Mouse (Mus musculus) megakaryocyte-erythroid progenitor cell, adult 5-6 weeks (primary cell): Measurements from ENCODE around the gene Traf3ip2. TPM values are rescaled to one million over a fixed set of nuclear protein-coding genes. Genes with fewer than 3 reads are reported as not detected.

Experiments
- ATAC-seq: replicated peaks from 2 replicates; pipeline ENCODE4 v1.8.0; 2016; ENCODE audit warnings: mild to moderate bottlenecking, inconsistent platforms; ENCODE audit not compliant: severe bottlenecking, poor library complexity, low FRiP score, low TSS enrichment
- total RNA-seq, 2 experiments: library from RNA; stranded (forward) in 1 of 2; stranded (reverse) in 1 of 2; fragments of 200-1000, 215-1000 nt in 1 of 2; fragments of >200 nt in 1 of 2; fragmentation: Nextera tagmentation in 1 of 2; gene quantifications; 2 replicates each; pipeline ENCODE4 v1.2.3; 2014 to 2017

Traf3ip2 gene
- 1.9 and 4.2 TPM in 2 replicates for total RNA-seq (2014; fragmentation: Nextera tagmentation)
- total RNA-seq (2017): 0.42 and 0.80 TPM in 2 replicates

DNA sequence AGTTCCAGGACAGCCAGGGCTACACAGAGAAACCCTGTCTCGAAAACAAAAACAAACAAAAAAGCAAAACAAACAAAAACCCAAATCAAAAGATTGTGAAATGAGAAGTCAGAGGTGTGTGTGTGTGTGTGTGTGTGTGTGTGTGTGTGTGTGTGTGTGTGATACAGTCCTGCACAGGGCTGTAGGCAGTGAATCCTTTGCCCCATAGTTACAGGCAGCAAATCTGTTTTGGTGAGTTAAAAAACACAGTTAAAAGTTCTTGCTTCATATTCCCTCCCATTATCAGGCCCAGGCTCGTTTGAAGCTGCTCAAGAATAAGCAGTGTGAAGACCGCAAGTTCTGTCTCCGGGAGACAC is at the start of gene Traf3ip2:
Gene Traf3ip2, plus strand, starts transcription at position 302 of the 356 bp plus-strand sequence.
- ATAC-seq: no peak

DNA sequence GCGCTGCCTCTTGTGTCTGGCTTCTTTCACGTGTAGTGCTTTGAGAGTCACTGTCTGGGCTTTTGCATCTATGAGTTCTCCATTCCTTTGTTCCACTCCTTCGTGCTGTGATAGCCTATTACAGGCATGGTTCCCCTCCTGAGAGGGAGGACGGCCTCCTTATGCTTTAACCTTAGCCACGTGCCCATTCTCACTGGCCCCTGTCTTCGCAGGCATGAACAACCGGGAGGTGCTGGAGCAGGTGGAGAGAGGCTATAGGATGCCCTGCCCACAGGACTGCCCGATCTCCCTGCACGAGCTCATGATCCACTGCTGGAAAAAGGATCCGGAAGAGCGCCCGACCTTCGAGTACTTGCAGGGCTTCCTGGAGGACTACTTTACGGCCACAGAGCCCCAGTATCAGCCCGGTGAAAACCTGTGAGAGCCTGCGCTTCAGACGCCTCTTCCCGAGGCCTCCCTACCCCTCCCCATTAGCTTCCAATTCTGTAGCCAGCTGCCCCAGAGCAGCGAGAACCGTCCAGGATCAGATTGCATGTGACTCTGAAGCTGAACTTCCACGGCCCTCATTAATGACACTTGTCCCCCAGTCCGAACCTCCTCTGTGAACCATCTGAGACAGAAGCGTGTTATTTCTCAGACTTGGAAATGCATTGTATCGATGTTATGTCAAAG is 49.0 kb upstream of the Traf3ip2 start:
- no peak for ATAC-seq

GRCm38 (mm10) chr10:39566901-39567300 is 45.8 kb upstream of the Traf3ip2 start:
- ATAC-seq: no peak

DNA sequence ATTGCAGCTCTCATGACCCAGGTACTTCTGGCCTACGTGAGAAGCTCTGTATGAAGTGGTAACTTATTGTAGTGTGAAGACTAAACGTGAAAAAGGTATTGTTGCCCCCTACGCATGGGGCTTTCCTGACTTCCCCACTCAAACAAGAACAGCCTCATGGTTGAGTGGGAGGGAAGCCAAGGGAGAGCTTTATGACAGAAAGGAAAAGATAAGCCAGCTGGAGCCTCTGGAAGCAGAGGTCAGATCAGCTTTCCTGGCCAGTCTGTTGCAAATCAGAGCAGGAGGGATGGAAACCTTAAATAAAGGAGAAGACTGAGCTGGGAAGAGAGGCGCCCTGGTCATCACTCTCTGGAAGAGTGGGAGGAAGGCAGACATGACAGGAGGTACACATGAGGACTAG is 43.7 kb upstream of the Traf3ip2 start:
- no peak for ATAC-seq

DNA sequence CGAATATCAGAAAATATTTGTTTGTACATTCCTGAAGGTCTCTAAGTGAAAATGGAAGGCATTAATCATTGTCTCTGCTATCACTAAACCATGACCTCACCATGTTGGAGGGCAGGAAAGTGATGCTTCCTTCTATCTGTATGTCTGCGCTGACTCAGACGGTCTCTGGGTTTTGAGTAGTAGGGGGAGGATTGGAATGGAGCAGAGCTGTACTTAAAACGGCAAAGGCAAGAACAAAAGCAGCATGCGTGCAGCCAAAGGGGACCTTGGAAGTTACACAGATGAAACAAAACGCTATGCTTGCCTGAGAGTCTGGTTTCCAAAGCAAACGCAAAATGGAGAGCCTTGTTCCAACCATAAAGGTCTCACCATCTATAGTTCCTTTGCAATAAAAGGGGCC is 41.7 kb upstream of the Traf3ip2 start:
- ATAC-seq: no peak

GRCm38 (mm10) chr10:39572050-39572671 is 40.6 kb upstream of the Traf3ip2 start:
- ATAC-seq: no peak

DNA sequence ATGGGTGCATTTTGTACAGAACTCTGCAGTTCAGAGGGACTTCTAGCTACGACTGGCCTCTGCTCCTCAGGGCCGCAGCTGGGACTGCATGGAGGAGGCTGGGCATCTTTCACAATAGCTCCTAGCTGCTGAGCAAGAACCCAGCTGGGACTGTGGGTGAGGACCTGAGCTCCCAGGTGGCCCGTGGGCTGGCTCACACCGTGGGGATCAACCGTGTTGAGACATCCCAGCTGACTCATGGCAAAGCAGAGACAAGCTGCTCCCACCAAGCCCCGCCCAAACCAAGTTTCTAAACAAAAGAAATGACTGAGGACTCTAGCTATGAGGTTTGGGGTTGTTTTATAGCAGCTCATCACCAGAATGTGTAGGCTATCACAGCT is 40.1 kb upstream of the Traf3ip2 start:
- ATAC-seq: 0 out of 2 replicates have a peak, but pooled peaks have one; percentile 8

DNA sequence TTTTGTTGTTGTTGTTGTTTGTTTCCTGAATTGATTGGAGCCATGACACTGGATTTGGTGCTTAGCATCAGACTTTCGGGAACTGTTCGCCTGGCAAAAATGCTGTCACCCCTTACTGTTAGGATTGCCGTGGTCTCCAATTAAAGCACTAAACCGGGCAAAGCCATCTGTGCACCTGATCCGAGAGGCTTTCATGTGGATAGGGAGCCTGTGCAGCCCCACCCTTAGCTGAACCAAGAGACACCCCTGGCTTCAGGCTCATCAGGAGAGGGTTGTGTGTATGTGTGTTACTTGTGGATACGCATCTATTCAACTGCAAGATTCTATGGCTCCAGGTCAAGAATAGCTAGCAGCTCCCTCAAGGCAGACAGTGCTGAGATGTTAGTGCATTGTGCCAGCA is 36.3 kb upstream of the Traf3ip2 start:
- no peak for ATAC-seq

DNA sequence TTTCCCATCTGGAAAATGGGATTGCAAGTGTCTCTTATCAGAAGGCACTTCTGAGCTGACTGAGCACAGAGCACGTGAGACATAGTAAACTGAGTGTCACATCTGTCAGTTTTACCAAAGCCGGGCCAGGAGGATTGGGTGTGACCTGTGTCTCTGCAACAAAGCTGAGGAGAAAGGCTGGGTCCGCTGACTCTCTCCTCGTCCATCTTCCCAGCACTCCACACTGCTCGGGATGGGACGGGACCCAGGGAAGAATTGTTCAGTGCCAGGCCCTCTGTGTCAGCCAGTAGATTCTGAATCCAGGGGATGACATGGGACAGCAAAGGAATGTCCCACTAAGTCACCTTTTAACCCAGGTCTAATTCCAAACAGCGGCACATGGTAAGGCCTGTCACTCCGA is 32.3 kb upstream of the Traf3ip2 start:
- ATAC-seq: no peak

GRCm38 (mm10) chr10:39582385-39582784 is 30.3 kb upstream of the Traf3ip2 start:
- ATAC-seq: no peak

DNA sequence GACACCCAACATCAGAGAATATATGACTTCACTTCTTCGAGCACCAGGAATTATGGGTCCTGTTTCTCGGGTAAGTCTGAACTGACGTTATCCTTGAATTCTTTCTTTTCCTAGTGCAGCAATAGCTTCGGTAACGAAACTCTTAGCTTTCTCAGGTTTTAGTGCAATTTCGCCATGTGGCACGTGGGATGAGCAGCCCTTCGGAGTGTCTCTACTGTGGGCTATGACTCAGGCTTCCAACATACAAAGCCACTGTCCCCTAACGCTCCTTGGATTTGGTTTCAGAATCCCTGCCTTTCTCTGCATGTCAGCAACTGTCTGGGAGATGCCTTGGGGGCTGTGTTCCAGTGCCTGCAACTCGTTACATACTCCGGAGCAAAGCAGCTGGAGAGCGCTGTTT is 29.0 kb upstream of the Traf3ip2 start:
- ATAC-seq: no peak

DNA sequence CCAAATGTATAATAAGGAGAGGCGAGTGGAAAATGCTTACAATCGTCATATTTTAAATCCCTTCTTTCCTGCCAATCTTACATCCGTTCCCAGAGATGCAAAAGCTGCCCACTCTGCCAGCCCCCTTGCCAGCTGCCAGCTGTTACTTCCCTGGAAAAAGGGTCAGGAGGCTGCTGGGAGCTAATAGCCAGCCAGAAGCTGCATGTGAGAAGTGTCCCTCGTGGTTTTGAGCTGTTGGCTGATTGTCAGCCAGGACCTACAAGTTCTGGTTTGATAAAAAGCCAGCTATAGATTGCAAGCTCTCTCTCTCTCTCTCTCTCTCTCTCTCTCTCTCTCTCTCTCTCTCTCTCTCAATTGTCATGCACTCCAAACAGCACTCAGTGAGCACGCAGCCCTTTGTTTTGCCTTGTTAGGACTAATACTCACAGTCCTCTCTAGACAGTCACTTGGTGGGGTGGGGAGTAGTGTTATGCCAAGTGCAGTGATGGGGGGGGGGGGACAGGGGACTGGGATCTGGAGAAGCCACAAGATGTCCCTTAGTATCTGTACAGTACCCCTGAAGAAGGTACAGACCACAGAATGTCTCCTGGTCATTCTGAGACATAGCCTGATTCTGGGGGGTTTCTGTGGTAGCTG is 25.3 kb upstream of the Traf3ip2 start:
- ATAC-seq: no peak

- ATAC-seq: no peak
Measured at GRCm38 (mm10) chr10:39587973-39588746, 24.6 kb upstream of the Traf3ip2 start.

DNA sequence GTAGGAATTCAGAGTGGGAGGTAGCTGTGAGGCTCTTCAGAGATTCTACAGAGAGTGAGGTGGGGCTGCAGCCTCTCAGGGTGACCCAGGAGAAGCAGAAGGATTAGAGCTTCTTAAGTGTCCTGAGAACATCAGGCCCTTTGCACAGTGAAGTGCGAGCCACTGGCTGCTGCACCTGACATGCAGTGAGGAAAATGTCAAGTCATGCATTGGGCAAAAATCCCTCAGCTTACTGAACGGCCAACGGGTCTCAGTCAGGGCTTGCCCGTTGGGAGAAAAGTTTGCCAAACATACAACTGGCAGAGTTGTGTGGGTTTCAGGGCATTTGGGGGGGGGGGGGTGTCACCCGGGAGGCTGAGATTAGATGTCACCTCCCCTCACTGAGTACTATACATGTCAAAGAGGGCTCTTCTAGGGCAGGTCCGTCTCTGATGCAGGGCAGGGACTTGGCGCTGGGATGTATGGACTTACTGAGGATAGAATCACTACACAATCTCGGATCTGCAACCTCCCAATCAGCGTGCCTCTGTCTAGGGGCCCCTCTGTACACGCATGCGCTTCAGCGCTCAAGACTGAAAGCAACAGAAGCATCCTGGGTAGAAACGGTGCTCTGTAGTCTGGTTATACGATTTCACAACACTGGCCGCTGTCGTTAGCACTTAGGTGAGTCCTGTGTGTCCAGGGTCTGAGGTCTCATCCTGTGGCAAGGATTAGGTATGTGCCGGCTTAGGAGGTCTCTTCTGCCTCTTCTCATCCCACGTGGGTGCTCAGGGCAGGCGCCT is 22.8 kb upstream of the Traf3ip2 start:
- peak; percentile 68 for ATAC-seq

GRCm38 (mm10) chr10:39590629-39591028 is 22.1 kb upstream of the Traf3ip2 start:
- no peak for ATAC-seq

GRCm38 (mm10) chr10:39592501-39592900 is 20.2 kb upstream of the Traf3ip2 start:
- ATAC-seq: no peak

DNA sequence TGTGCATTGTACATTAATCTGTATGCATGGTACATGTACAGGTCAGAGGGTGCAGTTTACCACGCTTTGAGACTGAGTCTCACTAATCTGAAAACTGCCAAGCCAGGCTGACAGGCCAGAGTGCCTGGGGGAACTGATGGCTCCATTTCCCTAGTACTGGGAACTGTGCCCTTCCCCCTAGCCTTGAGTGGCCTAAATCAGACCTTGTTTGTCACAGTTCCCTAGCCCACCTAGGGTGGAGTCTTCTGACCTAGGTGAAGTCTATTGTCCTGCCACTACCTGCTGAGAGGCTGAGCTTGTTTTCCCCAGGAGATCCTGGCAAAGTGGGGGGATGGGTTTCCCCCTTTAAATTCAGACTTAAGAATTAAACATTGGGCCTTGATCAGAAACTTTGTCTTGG is 18.0 kb upstream of the Traf3ip2 start:
- ATAC-seq: no peak

GRCm38 (mm10) chr10:39595862-39596261 is 16.9 kb upstream of the Traf3ip2 start:
- ATAC-seq: no peak

DNA sequence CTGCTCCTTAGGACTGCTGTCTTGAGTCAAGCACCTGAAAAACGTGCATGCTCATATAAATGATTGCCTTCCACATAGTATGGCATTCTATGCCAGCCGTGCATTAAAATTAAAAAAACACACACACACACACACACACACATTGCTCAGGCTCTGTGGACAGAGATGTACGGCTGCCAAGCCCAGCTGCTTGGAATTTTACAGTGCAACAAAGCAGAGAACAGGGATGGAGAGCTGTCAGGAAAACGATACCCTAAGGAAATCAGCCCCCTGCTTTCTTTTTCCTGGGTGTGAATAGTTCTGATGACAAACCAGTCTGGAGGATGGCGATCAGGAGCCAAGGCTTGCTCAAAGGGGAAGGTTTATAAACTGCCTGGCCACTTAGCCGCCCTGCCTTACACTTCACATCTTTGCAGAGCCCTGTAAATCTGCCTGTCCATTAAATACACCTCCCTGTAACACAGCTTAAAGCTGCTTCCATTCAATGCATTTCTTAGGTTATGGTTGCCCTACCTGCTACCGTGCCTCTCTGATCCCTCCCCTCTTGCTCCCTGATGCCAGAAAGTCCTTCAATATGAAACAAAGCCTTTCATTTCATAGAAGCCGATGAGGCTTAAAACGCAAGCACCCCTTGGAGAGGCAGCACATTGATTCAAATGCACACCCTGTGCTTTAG is 15.5 kb upstream of the Traf3ip2 start:
- ATAC-seq: no peak
